Mouse (Mus musculus) naive thymus-derived CD4-positive, alpha-beta T cell, adult 2 months (primary cell): Measurements from ENCODE around the gene Ggta1.
A peak's percentile ranks its signal among the peaks of the same experiment; 100 is the strongest.

Experiments used
- DNase-seq: peaks from one replicate; pipeline ENCODE4 v3.0.0-alpha.2; 2011; ENCODE audit warnings: low read depth

Ggta1 gene

GRCm38 (mm10) chr2:35462791-35463281 is at the start of gene Ggta1:
Gene Ggta1, minus strand, starts transcription at chr2:35463231.
- peak; percentile 41 for DNase-seq

DNA sequence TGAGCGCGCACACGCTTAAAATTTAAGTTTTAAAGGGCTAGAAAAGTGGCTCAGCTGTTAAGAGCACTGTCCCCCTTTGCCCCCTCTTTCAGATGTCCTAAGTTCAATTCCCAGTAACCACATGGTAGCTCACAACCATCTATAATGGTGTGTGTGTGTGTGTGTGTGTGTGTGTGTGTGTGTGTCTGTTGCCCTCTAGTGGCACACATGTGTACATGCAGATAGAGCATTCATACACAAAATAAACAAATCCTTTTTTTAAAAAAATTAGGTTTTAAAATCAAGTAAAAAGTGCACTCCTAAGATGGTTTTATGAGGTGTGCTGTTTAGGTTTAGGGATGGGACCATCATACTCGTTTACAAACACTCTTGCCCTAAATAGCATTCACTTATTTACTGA is 49.2 kb upstream of the Ggta1 start:
- peak; percentile 44 for DNase-seq

GRCm38 (mm10) chr2:35510920-35511319 is 47.9 kb upstream of the Ggta1 start:
- DNase-seq: no peak

DNA sequence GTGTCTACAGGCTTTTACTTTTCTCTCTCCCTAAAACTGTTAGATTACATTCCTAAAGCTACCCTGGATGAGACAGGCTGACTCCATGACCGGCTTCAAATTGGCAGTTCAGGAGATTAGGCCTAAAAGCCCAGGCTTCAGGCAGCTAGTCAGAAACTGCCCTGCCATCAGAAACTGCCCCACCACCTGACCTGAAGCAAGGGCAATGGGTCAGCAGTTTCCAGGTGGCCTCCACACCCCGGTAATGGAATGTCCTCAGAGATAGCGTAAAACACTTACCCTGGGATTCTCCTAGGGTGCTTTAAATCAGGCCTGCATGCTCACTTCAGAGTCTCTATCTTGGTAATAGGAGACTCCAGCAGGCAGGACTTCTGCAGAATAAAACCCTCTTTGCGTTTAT is 46.9 kb upstream of the Ggta1 start:
- DNase-seq: no peak

DNA sequence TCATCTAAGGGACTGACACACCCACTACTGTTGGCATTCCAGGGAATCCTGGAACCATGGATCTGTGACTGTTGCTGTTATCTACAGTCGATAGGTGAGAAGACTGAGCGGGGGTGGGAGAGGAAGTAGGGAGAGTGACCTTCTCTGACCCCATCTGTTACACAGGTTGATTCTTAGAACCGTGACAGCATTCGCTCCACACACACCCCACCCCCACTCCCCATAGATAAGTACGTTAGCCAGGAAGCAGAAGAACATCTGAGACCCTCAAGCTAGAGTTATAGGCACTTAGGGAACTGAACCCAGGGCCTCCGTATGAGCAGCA is 46.3 kb upstream of the Ggta1 start:
- DNase-seq: no peak

DNA sequence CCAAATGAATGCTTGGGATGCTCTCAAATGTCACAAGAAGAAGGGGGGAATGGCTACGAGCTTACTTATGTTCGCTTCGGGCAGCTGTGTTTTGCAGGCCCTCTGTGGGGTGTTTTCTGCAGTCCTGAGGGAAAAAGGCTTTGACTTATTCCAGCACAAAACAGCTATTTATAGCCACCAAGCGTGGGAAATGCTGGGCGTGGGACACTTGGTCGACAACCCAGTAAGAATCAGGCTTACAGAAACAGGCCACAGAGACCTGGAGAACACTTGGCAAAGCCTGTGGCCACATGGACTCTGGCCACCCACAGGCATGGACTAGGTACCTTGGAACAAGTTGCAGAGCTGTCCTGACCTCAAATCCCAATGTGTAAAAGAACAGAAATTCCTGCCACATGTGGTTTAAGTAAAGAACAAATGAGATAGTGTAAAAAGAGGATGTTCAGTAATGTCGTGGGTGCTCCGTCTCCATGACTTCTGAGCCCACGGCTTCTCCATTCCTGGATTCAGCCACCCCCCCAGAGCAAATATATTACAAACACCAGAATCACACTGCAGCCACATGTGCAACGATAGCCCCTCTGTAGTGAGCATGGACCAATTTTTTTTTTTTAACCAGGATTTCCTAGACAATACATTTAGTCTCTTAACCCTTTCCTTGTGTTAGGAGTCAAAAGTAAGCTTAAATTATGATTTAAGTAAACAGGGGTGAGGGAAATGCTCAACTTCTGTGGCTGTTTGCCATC is 45.7 kb upstream of the Ggta1 start:
- no peak for DNase-seq

GRCm38 (mm10) chr2:35507191-35507511 is 44.1 kb upstream of the Ggta1 start:
- peak; percentile 80 for DNase-seq

- DNase-seq: peak; percentile 59
These were observed 43.5 kb upstream of the Ggta1 start for GRCm38 (mm10) chr2:35506311-35507190.

DNA sequence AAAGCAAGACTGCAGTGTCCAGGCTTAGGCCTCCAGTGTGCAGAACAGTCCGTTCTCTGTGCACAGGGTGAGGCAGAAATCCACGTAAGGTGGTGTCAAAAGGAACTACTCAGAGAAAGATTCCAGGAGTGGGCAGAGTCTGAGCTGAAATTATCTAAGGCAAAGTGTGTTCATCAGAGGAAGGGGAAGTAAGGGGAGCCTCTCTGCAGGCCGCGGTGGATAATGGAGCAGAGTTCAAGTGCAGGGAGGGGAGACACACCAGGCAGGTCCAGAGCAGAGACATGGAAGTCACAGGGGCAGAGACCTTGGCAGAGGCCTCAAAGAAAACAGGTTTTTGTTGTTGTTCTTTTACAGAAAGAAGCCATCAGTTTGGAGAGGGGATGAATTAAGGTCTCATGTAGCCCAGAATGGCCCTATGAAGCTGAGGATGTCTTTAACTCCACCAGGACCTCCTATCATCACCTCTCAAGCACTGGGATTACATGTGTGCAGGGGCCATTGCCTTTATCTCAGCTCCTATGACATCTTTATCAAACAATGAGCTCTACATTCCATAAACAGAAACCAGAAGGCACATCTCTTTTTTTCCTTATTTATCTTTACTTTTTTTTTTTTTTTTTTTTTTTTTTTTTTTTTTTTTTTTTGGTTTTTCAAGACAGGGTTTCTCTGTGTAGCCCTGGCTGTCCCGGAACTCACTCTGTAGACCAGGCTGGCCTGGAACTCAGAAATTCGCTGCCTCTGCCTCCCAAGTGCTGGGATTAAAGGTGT is 42.7 kb upstream of the Ggta1 start:
- DNase-seq: no peak

DNA sequence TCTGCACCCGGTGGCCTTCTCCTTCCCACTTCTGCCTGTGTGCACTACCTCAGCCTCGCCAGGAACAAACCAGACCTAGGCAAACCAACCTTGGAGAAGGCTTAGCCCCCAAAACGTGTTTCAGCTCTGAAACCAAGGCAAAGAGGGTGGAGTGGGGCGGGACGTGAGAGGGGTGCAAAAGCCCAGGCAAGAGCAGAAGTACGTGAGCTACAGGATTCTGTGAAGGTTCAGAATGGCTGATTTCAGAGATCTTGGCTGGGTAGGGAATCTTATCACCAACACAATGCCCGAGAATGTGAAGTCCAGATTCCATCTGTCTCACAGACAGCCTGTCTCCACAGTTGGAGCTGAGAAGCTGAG is 41.4 kb upstream of the Ggta1 start:
- DNase-seq: no peak

GRCm38 (mm10) chr2:35503723-35504416 is 40.8 kb upstream of the Ggta1 start:
- DNase-seq: peak; percentile 36

DNA sequence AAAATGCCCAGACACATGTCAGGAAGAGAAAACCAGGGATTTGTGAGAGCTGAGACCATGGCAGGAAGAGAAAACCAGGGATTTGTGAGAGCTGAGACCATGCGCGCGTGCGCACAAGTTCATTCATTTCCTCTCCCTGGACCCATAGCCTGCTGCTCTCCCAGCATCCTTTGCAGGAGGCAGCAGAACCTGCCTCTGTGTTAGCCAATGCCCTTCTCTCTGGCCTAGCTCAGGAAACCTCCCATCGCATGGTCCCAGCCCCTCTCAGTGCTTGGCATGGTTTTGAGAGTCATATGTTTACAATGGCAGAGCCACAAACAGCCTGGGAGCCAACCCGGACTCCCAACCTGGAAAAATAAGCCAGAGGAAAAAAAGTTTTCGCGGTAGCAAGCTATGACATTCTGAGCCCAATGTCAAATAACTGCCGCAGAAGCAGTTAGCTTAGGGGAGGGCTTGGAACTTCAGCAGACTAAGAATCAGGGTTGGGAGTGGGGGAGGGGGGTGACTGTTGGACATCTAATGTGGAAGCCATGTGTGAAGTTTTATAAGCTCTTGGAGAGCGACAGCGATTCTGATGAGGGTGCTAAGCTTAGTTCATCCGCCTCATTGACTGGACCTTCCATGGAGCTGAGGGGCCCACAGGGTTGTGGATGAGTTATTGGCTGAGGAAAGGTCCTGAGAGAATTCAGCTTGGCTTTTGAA is 40.1 kb upstream of the Ggta1 start:
- DNase-seq: no peak

- DNase-seq: no peak
These were observed 39.5 kb upstream of the Ggta1 start for GRCm38 (mm10) chr2:35502561-35502960.

- DNase-seq: no peak
These were observed 36.4 kb upstream of the Ggta1 start for GRCm38 (mm10) chr2:35499474-35499873.

- DNase-seq: no peak
These were observed 35.9 kb upstream of the Ggta1 start for GRCm38 (mm10) chr2:35498961-35499360.

DNA sequence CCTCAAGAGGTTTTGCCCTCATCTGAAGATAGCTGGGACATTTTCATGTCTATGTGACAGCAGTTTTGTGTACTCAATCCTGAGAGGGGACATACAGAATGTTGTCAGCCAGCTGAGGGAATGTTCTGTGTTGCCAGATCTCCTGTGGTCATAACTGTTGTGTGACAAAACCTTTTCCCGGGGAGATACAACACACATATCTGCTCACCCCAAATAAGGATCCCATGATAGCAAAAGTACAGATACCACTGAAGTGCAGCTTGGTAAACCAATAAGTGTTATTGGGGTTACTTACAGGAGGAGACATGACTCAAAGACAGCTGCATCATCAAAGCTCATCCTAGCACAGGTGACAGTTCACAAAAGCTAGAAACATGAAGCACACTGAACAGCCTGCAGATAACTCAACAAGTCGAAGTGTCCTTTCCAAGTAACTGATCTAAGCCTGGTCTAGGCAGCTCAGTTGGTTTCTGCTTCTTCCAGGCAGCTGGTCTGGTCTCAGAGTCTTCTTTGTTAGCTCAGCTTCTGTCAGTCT is 34.7 kb upstream of the Ggta1 start:
- no peak for DNase-seq

- DNase-seq: no peak
These were observed 33.4 kb upstream of the Ggta1 start for GRCm38 (mm10) chr2:35496279-35497013.

DNA sequence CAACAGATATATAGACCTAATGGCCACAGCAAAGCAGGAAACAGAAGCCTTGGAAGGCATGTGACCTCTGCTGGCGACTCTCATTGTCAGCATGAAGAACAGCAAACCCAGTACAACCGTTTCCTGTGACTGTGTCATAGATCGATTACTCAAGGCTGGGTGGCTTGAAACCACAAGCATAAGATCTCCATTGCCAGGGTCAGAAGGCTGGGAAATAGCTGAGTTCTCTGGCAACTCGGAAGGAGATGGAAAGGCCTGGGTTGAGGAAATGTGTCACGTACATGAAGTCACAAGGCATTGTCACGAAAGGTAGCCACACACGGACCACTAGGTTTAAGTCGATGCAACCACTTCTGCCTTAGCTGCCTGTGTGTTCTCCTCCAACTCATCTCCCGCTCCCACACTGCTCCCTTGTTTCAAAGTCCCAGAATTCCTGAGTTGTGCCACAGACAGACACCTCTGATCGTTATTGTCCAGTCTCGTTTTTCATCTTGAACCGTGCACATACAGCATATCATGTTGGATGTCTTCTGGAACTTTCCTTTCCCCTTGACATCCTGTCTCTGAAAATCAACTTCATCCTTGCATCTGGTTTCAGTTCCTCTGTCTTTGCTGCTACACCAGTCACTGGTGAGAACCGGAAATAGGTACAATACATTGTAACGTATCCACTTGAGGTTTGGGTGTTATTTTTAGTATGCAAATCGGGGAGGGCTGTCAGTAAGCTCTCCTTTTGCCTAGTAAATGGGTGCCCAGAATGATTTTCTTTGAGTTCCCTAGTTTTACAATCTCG is 32.7 kb upstream of the Ggta1 start:
- peak; percentile 89 for DNase-seq

GRCm38 (mm10) chr2:35493566-35493965 is 30.5 kb upstream of the Ggta1 start:
- no peak for DNase-seq

GRCm38 (mm10) chr2:35491151-35491550 is 28.1 kb upstream of the Ggta1 start:
- DNase-seq: no peak
